Mouse (Mus musculus) heart, embryonic 10.5 days (tissue): ENCODE measurements around the gene Sgcg. TPM values are rescaled to one million over a fixed set of nuclear protein-coding genes. Genes with fewer than 3 reads are reported as not detected.

Experiments
- DNase-seq: peaks from one replicate; pipeline ENCODE4 v3.0.0-alpha.2; 2017; ENCODE audit warnings: low spot score
- H3K27ac ChIP-seq: fragments of 300-500 bp; sonication (generic); 2 replicates; pipeline ENCODE4 v1.5.1; 2016; ENCODE audit warnings: mild to moderate bottlenecking
- H3K27me3 ChIP-seq: fragments of 300-500 bp; sonication (generic); 2 replicates; pipeline ENCODE4 v1.6.1; 2016; ENCODE audit warnings: mild to moderate bottlenecking; ENCODE audit not compliant: poor library complexity, insufficient read depth, severe bottlenecking
- H3K36me3 ChIP-seq: fragments of 300-500 bp; sonication (generic); 2 replicates; pipeline ENCODE4 v1.6.1; 2016; ENCODE audit warnings: mild to moderate bottlenecking, moderate library complexity
- H3K4me1 ChIP-seq: fragments of 300-500 bp; sonication (generic); 2 replicates; pipeline ENCODE4 v1.6.1; 2016; ENCODE audit warnings: mild to moderate bottlenecking
- H3K4me3 ChIP-seq: fragments of 300-500 bp; sonication (generic); 2 replicates; pipeline ENCODE4 v1.5.1; 2016; ENCODE audit warnings: mild to moderate bottlenecking, moderate library complexity
- H3K9me3 ChIP-seq: fragments of 300-500 bp; sonication (generic); 2 replicates; pipeline ENCODE4 v1.6.1; 2016; ENCODE audit warnings: mild to moderate bottlenecking, moderate library complexity
- WGBS: fragments of 180-500 bp; shearing (Covaris S2); methylation state at CpG from one replicate; pipeline ENCODE4 v1.1.7; 2016; 5-methylcytosine and 5-hydroxymethylcytosine counted together
- polyA plus RNA-seq: library from polyadenylated mRNA; unstranded; fragments of >200 nt; fragmentation: Nextera tagmentation; extraction: Ambion mirVana; gene quantifications from 2 replicates; pipeline ENCODE4 v1.2.1, GENCODE M21; 2016

Gene Sgcg
- polyA plus RNA-seq = 0.39 and 1.8 TPM in 2 replicates

DNA sequence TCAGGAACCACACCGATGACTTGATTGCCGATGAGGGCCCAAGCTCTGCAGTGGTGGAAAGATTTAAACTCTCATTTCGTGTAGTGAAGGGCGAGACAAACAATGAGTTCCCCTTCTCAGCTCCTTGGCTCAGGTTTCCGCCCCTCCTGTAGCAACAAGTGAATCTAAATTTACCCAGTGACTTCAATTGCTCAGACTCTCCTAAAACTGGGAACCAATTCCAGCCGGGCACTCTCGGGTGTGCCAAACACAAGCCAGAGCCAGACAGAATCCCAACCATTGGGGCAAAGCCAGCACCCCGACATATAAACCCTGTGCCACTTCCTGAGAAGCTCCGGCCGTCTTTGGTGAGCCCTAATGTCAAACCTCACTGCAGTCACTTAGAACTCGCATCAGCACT lies at the start of gene Sgcg:
TSS of gene Sgcg (minus strand) at position 139 of the 400 bp plus-strand sequence.
- WGBS = 64% methylated on average over 11 of the region's 11 CpGs
- Histone ChIP-seq H3K9me3 (no peaks in the 10 kb centered on the region), H3K27ac (no peak within 1 kb of the TSS), H3K27me3 (no peaks in the 10 kb centered on the region), H3K36me3 (no peaks in the 10 kb centered on the region), H3K4me3 (no peak within 1 kb of the TSS), H3K4me1 (no peaks in the 10 kb centered on the region)
- no peak for DNase-seq

- Histone ChIP-seq H3K4me1 (no peaks in the 10 kb centered on the region), H3K9me3 (no peaks in the 10 kb centered on the region), H3K36me3 (no peaks in the 10 kb centered on the region), H3K27me3 (no peaks in the 10 kb centered on the region), H3K4me3 (no peak overlapping the region), H3K27ac (no peak overlapping the region)
- DNase-seq = no peak
- WGBS = 82% methylated on average over 4 of the region's 4 CpGs
These were observed 45.8 kb upstream of the Sgcg start for GRCm38 (mm10) chr14:61303969-61304609.

- H3K9me3 ChIP-seq = no peaks in the 10 kb centered on the region
- DNase-seq = no peak
- no peaks in the 10 kb centered on the region for H3K36me3 ChIP-seq
- no peak overlapping the region for H3K4me3 ChIP-seq
- H3K27ac ChIP-seq = no peak overlapping the region
- no peaks in the 10 kb centered on the region for H3K4me1 ChIP-seq
- WGBS = 67% methylated on average over 2 of the region's 2 CpGs
- no peaks in the 10 kb centered on the region for H3K27me3 ChIP-seq
These were observed 44.1 kb upstream of the Sgcg start for GRCm38 (mm10) chr14:61302428-61302827.

DNA sequence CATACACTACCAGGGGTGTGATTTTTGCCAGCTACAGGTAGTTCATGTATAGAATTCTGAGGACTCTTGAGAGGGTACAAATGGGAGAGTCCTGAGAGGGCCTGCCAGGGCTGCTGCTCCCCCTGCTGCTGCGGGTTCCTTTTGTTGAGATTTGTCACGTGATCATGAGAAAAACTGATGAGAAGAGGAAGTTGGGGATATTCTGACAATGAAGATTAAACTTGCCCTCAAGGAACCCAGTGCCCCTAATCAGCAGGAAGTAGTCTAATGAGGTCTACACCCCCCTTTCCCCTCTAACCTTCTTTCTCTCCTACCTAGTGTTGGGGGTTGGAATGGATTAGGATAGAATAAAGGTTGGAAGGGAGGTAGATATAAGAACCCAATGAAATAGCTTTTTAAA lies 43.0 kb upstream of the Sgcg start:
- no peak overlapping the region for H3K27ac ChIP-seq
- no peaks in the 10 kb centered on the region for H3K4me1 ChIP-seq
- no peak overlapping the region for H3K4me3 ChIP-seq
- DNase-seq = no peak
- H3K36me3 ChIP-seq = no peaks in the 10 kb centered on the region
- H3K9me3 ChIP-seq = no peaks in the 10 kb centered on the region
- 49% methylated on average over 2 of the region's 2 CpGs for WGBS
- no peaks in the 10 kb centered on the region for H3K27me3 ChIP-seq

DNA sequence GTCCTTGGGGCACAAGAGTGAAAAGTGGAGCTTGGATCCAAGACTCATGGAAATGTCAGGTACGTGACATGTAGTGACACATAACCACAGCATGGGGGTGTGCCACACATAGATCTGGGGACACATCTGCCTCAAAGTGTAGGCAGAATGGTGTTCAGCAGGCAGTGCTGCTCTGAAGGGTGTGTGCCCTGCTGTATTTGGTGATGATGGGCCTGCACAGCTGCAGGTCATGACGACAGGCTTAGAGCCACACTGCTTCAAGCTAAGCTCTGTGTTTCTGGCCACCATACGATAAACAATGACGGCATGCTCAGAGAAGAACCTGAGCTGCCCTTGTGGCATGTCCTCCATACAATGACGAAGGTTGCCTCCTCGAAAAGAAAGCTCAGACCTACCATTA lies 41.5 kb upstream of the Sgcg start:
- Histone ChIP-seq H3K4me3 (no peak overlapping the region), H3K36me3 (no peaks in the 10 kb centered on the region), H3K27me3 (no peaks in the 10 kb centered on the region), H3K9me3 (no peaks in the 10 kb centered on the region), H3K4me1 (no peaks in the 10 kb centered on the region), H3K27ac (no peak overlapping the region)
- no peak for DNase-seq
- 85% methylated on average over 6 of the region's 6 CpGs for WGBS

- no peaks in the 10 kb centered on the region for H3K36me3 ChIP-seq
- H3K27ac ChIP-seq = no peak overlapping the region
- DNase-seq = no peak
- H3K27me3 ChIP-seq = no peaks in the 10 kb centered on the region
- no peaks in the 10 kb centered on the region for H3K9me3 ChIP-seq
- 18% methylated on average over 6 of the region's 6 CpGs for WGBS
- no peaks in the 10 kb centered on the region for H3K4me1 ChIP-seq
- no peak overlapping the region for H3K4me3 ChIP-seq
These were observed 36.4 kb upstream of the Sgcg start for GRCm38 (mm10) chr14:61294738-61295079.

GRCm38 (mm10) chr14:61293884-61294737 lies 35.8 kb upstream of the Sgcg start:
- H3K9me3 ChIP-seq = no peaks in the 10 kb centered on the region
- 48% methylated on average over 16 of the region's 16 CpGs for WGBS
- H3K27me3 ChIP-seq = no peaks in the 10 kb centered on the region
- H3K27ac ChIP-seq = no peak overlapping the region
- H3K4me1 ChIP-seq = no peaks in the 10 kb centered on the region
- H3K36me3 ChIP-seq = no peaks in the 10 kb centered on the region
- DNase-seq = no peak
- no peak overlapping the region for H3K4me3 ChIP-seq

DNA sequence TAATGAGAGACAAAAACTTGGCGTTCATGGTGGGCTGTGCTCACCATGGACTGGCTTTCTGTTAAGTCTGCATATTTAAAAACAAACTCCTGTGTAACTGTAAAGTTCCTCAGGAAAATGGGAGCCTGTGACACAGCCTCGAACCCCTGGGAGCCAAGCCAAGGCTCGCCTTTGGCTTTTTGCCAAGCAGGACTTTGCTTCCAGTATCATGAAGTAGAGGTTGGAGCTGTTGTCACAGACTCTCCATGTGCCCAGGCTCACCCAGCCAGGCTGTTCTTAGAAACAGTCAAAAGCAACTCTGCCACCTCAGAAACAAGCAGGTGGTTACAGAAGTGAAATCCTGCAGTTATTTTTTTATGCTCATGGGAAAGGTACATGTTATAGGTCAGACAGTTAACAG lies 32.4 kb upstream of the Sgcg start:
- 69% methylated on average over 3 of the region's 3 CpGs for WGBS
- no peaks in the 10 kb centered on the region for H3K36me3 ChIP-seq
- DNase-seq = no peak

GRCm38 (mm10) chr14:61288606-61289286 lies 30.5 kb upstream of the Sgcg start:
- 60% methylated on average over 19 of the region's 19 CpGs for WGBS
- no peak for DNase-seq
- Histone ChIP-seq H3K27me3 (no peaks in the 10 kb centered on the region), H3K4me1 (no peaks in the 10 kb centered on the region), H3K4me3 (no peak overlapping the region; the same call in 1 of the 2 replicates), H3K36me3 (no peaks in the 10 kb centered on the region), H3K9me3 (no peaks in the 10 kb centered on the region), H3K27ac (no peak overlapping the region)

More for the DNA sequence above, 32.4 kb upstream of the Sgcg start:
- no peaks in the 10 kb centered on the region for H3K9me3 ChIP-seq
- no peak overlapping the region for H3K27ac ChIP-seq
- H3K4me3 ChIP-seq = no peak overlapping the region
- no peaks in the 10 kb centered on the region for H3K4me1 ChIP-seq
- no peaks in the 10 kb centered on the region for H3K27me3 ChIP-seq

GRCm38 (mm10) chr14:61278676-61279300 lies 20.5 kb upstream of the Sgcg start:
- WGBS = 79% methylated on average over 7 of the region's 7 CpGs
- peaks cover 17% of the 10 kb centered on the region for H3K4me1 ChIP-seq
- peaks cover 35% of the 10 kb centered on the region for H3K27me3 ChIP-seq
- H3K4me3 ChIP-seq = no peak overlapping the region
- H3K9me3 ChIP-seq = no peaks in the 10 kb centered on the region
- no peak overlapping the region for H3K27ac ChIP-seq
- H3K36me3 ChIP-seq = no peaks in the 10 kb centered on the region
- DNase-seq = no peak

GRCm38 (mm10) chr14:61277285-61277684 lies 19.0 kb upstream of the Sgcg start:
- DNase-seq = no peak

GRCm38 (mm10) chr14:61274414-61275198 lies 16.3 kb upstream of the Sgcg start:
- Histone ChIP-seq H3K9me3 (no peaks in the 10 kb centered on the region), H3K4me1 (peaks cover 17% of the 10 kb centered on the region), H3K27ac (no peak overlapping the region), H3K4me3 (peak overlapping the region; percentile 47), H3K27me3 (peaks cover 56% of the 10 kb centered on the region), H3K36me3 (no peaks in the 10 kb centered on the region)
- no peak for DNase-seq
- WGBS = 6% methylated on average over 38 of the region's 38 CpGs

More at GRCm38 (mm10) chr14:61277285-61277684, 19.0 kb upstream of the Sgcg start:
- WGBS = 32% methylated on average over 1 of the region's 1 CpGs
- H3K27ac ChIP-seq = no peak overlapping the region
- peaks cover 17% of the 10 kb centered on the region for H3K4me1 ChIP-seq
- H3K4me3 ChIP-seq = no peak overlapping the region
- H3K9me3 ChIP-seq = no peaks in the 10 kb centered on the region
- peaks cover 48% of the 10 kb centered on the region for H3K27me3 ChIP-seq
- H3K36me3 ChIP-seq = no peaks in the 10 kb centered on the region
